Mouse (Mus musculus) C2C12 (cell line): ENCODE measurements around the gene Mfge8.

Experiments
- MAX ChIP-seq: IDR thresholded peaks from one replicate; pipeline ENCODE4 v1.6.1; 2011; ENCODE audit warnings: mild to moderate bottlenecking, control low read depth
- USF1 ChIP-seq: IDR thresholded peaks from one replicate; pipeline ENCODE4 v1.6.1; 2011; ENCODE audit warnings: low read depth, mild to moderate bottlenecking, control low read depth, moderate library complexity

DNA sequence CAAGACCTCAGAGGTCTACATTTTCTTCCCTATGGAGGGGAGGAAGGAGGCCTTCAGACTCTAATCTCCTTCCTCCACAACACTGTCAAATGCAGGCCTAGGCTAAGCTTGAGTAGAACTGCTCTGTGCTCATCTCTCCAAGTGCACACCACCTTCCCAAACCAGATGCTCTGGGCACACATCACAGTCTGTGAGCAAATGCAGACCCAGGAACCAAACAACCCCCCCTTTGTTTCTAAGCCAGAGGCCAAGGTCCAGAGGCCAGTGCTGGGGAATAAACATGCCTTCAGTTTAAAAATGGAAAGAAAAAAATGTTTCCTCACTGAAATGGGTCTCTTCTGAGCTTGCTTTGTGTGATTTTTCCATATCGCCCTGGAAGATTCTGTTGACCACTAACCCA lies 22.9 kb upstream of the Mfge8 start:
- TF ChIP-seq MAX (no peak), USF1 (no peak)
